In genomic region chr3:60608952-60609403, GRCm38 (mm10) we compare ENCODE assay signal across 8 mouse cellular contexts.
DNase-seq lines count a peak whose midpoint lies in the region; ATAC-seq lines count a peak whose summit lies in the region.

No protein-coding gene starts in this region.

- H3K4me1 ChIP-seq in intestine, embryonic 15.5 days (replicated peaks): no peaks in the 10 kb centered on the region
- H3K4me1 ChIP-seq in intestine, embryonic 16.5 days (ENCODE audit: control insufficient read depth, insufficient read depth, low read length): no peaks in the 10 kb centered on the region; the same call in 1 of the 2 replicates

- H3K27me3 ChIP-seq in intestine, embryonic 15.5 days (replicated peaks): no peaks in the 10 kb centered on the region
- H3K27me3 ChIP-seq in intestine, embryonic 16.5 days (replicated peaks; ENCODE audit: control insufficient read depth, insufficient read depth, low read length): no peaks in the 10 kb centered on the region

- no peaks in the 10 kb centered on the region for H3K9me3 ChIP-seq in intestine, embryonic 15.5 days
- no peaks in the 10 kb centered on the region for H3K9me3 ChIP-seq in intestine, embryonic 16.5 days (ENCODE audit: control insufficient read depth, low read length)

- H3K4me2 ChIP-seq in intestine, embryonic 15.5 days (replicated peaks): no peak overlapping the region
- no peak overlapping the region for H3K4me2 ChIP-seq in intestine, embryonic 16.5 days (ENCODE audit: low read depth, low read length)

- H3K36me3 ChIP-seq in intestine, embryonic 15.5 days: no peaks in the 10 kb centered on the region
- no peaks in the 10 kb centered on the region for H3K36me3 ChIP-seq in intestine, embryonic 16.5 days (ENCODE audit: control insufficient read depth, insufficient read depth, low read length)

- no peak overlapping the region for H3K9ac ChIP-seq in intestine, embryonic 15.5 days
- no peak overlapping the region for H3K9ac ChIP-seq in intestine, embryonic 16.5 days (ENCODE audit: low read depth, low read length)

- H3K4me3 ChIP-seq in intestine, embryonic 15.5 days (replicated peaks): no peak overlapping the region
- no peak overlapping the region for H3K4me3 ChIP-seq in intestine, embryonic 16.5 days (ENCODE audit: low read length)

- ATAC-seq in intestine, embryonic 15.5 days: 0 out of 2 replicates have a peak, but pooled peaks have one; percentile 23
- ATAC-seq in intestine, embryonic 16.5 days: no peak
- ATAC-seq in granulocyte monocyte progenitor cell, adult 5-6 weeks (replicated peaks; ENCODE audit: poor library complexity, severe bottlenecking): peak; percentile 61; the same call in 1 of the 2 replicates

- 27% methylated on average over 2 of the region's 2 CpGs for WGBS in intestine, embryonic 15.5 days
- 15% methylated on average over 2 of the region's 2 CpGs for WGBS in intestine, embryonic 16.5 days

- DNase-seq in A20 (ENCODE audit: low read depth, low spot score): peak; percentile 63
- peak; percentile 57 for DNase-seq in NIH3T3 (ENCODE audit: low read depth)
- DNase-seq in naive thymus-derived CD4-positive, alpha-beta T cell, adult 2 months (ENCODE audit: low read depth): peak; percentile 68
- DNase-seq in gastrocnemius, postnatal 25 days: no peak
- no peak for DNase-seq in right cerebral cortex, postnatal 4 days

- no peak overlapping the region for H3K27ac ChIP-seq in intestine, embryonic 15.5 days
- H3K27ac ChIP-seq in intestine, embryonic 16.5 days (ENCODE audit: low read length): no peak overlapping the region

Comparison
In these comparisons a context has a peak if more than half of its experiments do, and no peak if none do; other contexts are left out.
1. DNase-seq: peak in A20 (single experiment), NIH3T3 (single experiment) and naive thymus-derived CD4-positive, alpha-beta T cell, adult 2 months (single experiment); none in gastrocnemius, postnatal 25 days (single experiment) and right cerebral cortex, postnatal 4 days (single experiment).